Mouse (Mus musculus): Measurements from ENCODE around the gene Pigq.

Gene Pigq

DNA sequence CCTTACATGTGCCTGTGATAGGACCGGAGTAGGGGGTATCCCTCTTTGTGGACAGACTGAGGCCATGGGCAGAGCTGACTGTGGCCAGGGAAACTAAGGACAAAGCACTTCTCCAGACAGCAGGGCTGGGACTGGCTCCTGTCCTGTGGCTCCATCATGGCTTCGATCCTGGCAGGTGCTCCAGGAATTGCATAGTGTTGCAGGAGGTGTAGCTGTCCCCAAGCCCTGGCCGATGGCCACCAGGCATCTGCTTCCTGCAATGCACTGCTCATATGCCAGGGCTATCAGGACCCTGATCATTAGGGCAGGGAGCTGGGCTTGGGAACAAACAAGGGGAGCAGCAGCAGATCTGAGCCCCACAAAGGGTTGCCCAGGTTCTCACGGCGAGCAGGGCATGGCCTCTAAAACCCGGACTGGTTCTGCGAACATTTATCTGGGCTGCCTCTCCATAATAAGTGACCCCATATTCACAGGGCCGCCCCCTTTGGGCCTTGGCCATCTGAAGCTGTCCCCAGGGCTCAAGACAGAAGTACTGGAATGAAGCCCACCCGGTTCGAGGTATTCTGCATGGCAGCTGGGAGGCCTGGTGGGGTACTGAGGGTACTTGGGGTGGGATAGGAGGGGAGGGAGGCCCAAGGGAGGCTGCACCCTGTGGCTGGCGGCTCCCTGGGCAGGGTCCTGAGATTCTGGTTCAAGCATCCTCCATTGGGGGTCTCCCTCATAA, 14.2 kb upstream of the Pigq start:
- in situ Hi-C loops (cut with MboI, MseI): no loop called here

DNA sequence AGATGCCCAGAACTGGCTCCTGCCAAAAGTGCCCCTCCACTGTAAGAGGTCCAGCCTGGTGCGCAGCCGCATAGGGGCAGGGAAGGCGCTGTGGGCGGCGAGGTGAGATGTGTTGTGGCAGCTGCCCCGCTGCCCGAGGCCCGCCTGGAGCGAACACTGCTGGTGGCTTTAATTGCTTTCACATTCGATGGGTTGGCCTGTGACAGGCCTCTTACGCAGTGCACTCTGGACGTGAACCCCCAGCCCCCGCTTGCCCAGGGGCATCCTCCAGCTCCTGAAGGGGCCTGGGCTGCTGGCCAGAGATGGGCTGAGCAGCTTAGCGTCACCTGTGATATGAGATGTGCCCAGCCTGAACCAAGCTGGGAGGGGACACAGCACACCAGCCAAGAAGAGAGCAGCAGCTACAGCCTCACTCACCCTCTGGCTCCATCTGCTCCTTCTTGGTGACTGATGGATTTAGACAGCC, 12.9 kb upstream of the Pigq start:
- in situ Hi-C loops (cut with MboI, MseI): no loop called here

DNA sequence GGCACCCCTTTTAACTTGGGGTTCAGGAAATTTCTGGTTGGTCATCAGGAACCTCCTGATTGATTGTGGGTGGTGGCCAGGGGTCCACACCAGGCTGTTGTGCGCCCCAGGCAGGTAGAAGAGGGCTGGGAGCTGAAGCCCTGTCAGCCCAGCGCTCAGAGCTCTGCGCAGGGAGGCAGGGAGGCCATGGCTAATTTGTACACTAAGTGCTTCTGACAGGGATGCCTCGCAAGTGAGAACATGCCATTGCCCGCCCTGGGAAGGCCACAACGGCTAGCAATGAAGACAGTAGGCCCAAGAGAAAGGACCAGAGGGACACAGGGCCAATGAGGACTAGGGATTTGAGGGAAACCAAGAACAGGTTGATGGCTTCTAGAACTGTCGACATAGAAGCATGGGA, 11.9 kb upstream of the Pigq start:
- in situ Hi-C loops (cut with MboI, MseI): no loop called here

DNA sequence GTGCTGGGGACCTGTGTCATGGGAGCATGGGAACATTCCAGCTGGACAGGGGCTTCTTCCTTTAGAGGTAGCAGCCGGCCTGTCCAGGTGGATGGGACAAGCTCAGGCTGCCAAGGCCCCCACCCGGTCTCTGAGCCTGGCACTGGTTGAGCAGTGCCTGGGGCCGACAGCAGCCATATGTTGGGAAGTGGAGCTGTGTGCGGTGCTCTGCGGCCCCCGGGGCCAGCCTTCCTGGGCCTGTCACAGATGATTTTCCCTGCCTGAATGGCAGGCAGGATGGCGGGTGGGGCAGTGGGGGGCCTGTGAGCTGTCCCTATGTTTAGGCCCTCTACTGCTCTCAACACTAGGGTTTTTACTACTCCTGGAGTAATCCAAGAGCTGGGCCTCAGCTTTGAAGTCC, 11.5 kb upstream of the Pigq start:
- in situ Hi-C loops (cut with MboI, MseI): no loop called here

DNA sequence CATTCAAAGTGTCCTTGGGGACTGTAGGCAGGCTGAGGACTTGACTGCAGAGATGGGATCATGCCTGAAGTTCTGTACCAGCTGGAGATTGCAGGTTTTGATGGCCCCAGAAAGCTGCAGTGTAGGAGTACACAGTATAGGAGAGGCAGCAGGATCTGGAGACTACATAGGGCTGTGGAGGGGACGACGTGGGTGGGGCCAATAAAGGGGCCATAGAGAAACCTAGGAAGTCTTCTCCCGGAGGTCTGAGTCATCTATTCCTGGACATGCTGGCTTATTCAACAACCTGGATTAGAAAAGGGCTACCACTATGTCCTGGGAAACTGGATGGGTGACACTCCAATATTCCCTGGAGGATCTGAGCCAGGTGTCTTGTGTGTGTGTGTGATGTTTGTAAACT, 11.0 kb upstream of the Pigq start:
- in situ Hi-C loops (cut with MboI, MseI): no loop called here

DNA sequence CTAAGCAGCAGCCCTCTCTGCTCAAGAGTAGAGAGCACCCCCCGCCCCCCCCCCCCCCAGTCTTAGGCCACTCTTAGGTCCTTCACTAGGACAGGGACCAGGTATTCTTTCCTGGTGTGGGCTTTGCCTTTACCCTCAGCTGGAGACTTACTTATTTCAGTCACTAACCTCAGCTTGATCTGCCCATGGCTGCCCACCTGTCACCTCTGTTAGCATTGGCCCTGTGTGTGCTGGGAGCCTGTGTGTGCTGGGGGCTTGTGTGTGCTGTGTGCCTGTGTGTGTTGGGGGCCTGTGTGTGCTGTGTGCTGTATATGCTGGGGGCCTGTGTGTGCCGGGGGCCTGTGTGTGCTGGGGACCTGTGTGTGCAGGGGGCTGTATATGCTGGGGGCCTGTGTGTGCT, 9.9 kb upstream of the Pigq start:
- in situ Hi-C loops (cut with MboI, MseI): no loop called here

DNA sequence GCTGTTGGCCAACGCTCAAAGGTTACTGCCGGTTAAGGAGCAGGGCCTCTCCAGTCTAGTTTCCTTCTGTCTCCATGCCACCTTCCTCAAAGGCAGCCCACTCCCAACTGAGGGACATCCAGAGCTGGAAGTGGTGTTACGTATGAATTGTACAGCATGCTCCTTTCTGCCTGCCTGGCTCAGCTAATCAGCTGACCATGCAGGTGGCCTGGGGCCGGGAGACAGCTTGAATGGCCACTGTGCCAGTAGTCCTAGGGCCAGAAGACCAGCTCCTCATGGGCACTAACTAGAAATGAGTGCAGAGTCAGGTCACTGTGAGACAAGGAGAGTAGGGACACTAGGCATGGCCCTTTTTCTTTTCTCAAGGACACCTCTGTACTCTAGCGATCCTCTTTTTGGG, 8.4 kb upstream of the Pigq start:
- in situ Hi-C loops (cut with MboI, MseI): no loop called here

DNA sequence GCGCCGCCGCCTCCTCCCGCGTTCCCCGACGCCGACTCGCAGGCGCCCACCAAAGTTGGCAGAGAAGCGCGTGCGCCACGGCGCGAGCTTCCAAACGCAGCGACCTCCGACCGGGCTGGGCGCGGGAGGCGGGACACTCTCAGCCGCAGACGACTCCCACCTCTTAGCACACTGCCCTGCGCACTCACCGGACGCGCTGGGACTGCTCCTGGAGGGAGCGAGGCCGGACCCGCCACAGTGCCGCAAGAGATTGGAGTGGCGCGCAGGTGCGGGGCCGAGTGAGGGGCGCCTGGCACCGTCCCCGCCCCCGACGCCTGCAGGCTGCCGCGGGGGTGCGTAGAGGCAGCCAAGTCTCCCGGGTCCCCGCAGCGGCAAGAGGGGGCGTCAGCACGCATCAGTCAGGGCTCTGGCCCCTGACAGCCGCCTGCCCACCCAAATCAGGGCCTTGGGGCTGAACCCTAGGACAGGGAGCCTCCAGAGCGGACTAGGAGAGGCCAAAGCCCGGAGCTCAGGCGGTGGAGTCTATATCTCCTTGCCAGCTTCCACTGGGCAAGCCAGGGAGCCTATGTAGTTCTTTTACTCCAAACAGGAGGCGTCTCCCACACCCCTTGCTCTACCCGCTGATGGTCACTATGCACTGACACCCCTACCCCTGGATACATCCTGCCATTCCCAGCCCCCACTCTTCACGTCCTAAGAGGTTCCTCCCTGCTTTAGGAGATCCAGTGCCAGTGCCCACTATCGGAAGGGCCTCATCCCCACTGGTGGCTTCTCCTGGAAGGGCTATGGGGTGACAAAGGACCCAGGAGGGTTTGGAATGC, 7.3 kb upstream of the Pigq start, which contains the start of gene A930017K11Rik:
Gene A930017K11Rik, minus strand, starts transcription at position 763 of the 821 bp plus-strand sequence.
- in situ Hi-C loops (cut with MboI, MseI): no loop called here

DNA sequence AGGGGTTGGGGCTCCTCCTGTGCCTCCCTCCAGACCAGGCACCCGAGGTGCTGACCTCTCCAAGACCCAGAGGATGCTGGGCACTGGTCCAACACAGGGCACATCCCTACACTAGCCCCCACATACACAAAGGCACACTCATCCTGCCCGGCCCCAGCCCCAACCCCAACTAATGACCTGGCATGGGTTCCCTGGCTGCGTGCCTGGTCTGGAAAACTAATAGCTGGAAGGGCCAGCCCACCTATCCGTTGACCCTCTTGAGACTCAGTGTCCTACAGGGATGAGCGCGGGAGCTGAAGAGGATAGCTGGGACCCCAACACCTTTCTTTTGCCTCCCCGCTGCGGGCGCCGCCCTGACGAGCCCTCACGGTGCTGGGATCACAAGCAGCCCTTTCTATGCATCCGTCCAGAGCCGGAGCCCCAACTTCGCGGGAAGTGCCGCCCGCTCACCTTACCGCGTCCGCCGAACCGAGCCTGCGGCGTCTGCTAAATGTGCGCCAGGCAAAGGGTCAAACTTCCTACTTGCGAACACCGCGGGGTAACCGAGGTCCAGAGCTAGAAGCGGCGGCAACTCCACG, 6.6 kb upstream of the Pigq start:
- in situ Hi-C loops (cut with MboI, MseI): no loop called here

DNA sequence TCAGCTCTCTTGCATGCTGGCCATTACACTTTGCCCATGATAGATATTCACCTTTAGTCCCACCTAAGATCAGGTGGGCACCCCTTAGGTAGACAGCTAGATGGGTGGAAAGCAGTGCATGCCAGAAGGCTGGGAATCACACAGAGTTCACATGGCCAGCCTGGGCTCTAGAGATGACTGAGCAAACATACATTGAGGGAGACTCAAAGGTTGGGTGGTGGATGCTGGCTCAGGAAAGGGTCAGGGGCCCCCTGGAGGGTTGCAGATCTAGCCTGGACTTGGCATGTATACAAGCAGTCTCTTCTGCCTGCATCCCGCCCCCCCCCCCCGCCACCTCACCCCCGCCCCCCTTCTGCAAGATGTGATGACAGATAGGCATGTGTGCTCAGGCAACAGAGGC, 6.0 kb upstream of the Pigq start:
- in situ Hi-C loops (cut with MboI, MseI): no loop called here

DNA sequence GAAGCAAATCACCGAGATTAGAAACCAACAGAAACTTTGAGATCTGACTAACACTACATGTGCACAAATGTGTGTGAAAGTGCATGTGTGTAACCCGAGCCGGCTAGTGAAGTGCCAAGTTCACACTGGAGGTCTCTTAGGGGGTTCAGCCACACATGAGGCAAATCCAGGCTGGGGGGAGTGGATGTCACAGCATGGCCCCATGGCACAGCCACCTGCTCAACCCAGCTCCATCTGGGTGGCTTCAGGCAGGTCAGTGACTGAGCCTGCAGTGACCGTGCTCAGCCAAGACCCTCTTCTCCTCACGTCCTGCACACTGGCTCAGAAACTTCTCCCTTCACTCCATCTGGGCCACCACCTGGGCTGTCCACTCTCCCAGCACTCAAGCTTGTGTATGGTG, 5.2 kb upstream of the Pigq start:
- in situ Hi-C loops (cut with MboI, MseI): no loop called here

DNA sequence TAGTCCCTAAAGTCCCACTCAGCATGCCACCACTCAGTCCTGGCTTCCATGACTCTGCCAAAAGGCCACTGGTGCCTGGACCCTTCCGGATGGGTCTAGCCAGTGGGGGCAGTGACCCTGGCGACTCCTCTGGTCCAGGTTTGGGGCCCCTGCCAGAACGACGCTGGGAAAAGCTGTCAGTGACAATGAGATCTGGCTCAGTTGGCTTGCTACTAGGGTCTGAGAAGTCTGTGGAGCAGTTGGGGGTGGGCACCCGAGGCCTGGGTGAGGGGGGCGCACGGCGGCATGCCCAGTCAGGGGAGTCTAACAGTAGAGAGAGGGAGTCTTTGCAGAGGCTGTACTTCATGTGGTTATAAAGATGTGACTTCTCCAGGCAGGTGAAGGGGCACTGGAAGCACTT, 3.3 kb upstream of the Pigq start:
- in situ Hi-C loops (cut with MboI, MseI): no loop called here

DNA sequence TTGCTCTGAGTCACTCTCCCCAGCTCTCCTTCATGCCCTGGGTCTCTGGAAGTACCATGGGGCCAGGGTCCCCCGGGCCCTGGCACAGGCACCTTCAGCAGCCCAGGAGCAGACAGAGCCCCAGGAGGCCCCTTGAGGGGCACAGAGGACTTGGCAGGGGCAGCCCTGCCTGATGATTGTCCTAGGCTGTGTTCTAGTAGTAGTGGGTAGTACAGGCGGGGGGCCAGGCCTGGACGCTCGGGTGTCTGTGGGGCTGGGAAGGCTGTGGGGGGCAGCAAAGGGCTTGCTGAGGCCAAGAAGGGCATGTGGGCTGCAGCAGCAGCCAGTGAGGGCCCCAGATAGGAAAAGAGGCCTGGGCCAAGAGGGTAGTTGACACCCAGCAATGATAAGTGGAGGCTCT, 2.8 kb upstream of the Pigq start:
- in situ Hi-C loops (cut with MboI, MseI): no loop called here

DNA sequence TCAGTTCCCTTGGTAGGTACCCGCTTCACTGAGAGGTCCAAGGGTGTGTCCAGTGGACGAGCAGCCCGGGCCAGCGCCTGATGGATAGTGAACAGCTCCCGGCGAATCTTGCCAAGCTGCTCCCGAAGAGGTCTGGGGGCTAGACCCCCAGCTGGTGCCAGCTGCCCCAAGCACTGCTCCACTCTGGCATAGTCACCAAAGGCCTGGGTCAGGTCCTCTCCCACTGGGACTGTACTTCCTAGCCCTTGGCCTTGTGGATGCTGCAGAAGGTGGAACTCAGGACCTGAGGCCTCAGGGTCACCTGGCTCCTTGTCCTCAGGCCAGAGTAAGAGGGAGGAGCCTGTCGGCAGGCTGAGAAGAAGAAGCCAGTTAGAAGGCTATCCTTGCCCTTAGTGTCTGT, 2.2 kb upstream of the Pigq start:
- in situ Hi-C loops (cut with MboI, MseI): no loop called here

DNA sequence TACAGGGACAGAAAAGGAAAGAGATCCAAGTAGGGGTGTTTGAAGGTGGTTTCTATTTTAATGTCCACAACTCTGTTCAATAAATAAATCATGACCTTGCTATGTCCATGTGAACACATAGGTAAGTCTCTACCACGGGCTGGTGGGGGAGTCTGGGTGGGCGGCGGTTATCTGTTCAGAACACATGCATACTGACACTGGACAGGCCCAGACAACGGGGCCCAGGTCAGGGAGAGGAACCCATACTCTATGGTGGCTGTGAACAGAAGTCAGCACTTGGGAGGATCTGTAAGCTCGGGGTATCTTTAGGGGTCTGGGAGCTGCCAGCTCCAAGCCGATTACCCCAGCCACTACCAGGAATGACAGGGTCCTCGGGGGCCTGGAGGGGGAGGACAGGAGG, 1.6 kb upstream of the Pigq start:
- in situ Hi-C loops (cut with MboI, MseI): no loop called here

DNA sequence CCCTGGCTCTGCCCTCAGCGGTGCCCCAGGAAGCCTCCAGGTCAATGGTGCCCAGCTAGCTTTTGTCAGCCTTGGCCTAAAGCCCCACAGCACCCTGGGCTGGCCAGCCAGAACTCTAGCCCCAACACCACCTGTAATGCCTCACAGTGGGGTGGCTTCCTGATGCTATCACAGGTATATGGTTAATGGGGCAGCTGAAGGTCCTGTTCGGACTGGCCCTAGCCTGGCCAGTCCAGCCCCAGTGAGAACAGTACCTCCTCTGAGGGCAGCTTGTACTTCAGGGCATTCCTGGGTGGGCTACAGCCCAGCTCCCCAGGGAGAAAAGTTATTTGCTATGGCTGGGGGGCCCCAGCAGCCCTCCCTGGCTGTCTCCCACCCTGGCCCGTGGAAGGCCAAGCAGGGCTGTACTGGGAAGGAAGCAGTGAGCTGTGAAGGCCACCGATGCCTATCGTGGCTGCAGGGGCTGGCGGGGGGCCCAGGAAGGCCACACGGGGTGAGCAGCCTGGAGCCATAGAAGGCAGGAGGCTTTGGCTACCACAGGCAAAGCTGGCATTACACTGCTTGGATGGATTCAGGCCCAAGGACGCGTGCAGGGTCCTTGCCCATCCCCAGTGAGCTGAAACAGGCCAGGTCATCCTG, 900 bp upstream of the Pigq start:
- in situ Hi-C loops (cut with MboI, MseI): no loop called here

DNA sequence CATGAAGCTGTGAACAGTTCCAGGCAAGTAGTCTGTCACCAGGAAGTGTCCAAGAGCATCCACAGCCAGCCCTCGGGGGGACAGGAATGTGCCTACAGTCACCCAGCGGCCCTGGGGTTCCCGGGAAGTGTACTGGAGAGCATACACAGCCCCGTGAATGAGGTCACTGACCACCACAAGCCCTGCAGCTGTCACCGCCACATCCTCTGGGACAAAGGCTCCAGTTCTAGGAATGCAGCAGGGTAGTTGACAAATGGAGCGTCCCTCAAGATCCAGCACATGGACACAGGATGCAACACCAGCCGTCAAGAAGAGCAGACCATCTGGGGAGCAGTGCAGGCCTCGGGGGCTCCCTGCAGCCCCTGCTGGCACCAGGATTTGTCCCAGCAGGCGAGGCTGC, 967 bp downstream of the Pigq start:
- in situ Hi-C loops (cut with MboI, MseI): no loop called here

DNA sequence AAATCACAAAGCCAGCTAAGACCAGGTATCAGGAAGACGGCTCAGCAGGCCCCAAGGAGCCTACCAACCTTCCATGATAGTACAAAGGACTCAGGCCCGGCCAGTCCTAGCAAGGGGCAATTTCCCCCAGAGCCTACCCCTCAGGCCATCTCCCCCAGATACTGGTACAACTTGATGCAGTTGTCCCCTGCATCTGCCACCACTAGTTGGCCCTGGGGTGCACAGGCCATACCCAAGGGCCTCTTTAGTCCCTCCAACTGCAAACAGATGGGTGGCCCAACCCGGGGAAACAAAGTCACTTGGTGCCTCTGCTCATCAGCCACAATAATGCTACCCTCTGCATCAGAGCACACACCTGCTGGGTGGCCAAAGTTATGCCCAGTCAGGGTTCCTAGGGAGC, 1.5 kb downstream of the Pigq start:
- in situ Hi-C loops (cut with MboI, MseI): no loop called here

DNA sequence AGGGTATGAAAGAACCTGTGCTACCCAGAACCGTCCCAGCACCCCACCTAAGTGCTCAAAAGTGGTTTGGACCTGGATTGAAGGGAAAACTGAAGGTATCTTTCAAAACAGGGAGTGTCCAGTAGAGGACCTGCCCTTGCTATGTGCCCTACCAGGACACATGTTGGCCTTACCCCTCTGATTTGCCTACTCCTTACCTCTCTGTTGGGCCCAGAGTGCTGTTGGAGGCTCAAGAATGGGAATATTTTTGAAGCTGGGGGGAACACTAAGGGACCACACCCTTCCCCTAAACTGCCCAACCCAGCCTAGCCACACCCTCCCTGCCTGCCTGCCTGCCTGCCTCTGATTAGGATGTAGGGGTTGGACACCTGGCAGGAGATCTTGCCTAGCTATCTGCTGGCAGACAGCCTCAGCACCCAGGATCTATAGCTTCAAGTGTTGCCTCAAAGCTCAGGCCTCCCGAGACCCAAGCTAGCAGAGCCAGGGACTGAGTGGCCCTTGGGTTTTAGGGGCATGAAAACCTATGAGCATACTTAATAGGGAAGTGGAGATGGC, 2.1 kb downstream of the Pigq start:
- in situ Hi-C loops (cut with MboI, MseI): no loop called here

DNA sequence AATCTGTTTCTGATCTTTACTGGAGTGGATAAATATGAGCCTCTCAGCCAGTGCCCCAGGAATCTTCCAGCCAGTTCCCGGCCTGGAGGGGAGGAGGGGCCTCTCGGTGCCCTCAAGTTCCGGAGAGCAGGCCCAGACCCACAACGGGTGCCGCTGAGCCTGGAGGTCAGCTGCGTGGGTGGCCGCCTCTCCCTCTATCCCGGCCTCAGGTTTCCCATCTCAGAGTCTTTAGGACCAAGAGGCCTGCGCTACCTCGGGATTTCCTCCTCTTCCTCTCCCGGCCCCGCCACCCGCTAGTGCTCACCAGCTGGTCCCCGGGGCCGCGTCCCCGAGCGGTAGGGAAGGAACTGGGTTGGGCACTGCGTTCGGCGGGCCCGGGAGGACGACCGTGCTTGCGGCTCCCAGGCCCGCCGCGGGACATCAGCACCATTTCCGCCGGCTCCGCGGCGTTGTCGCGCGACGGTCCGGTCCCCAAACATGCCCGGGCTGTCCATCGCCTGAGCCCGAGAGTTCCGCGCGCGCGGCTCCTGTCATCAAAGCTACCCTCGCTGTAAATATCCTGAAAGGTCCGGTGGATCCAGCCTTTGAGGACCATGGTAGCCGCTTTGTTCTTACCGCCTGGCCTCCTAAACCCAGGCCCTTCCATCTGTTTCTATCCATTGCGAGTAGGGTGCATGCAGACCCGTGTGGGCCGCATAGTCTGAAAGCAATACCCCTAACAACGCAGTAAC, 3.1 kb downstream of the Pigq start:
- in situ Hi-C loops (cut with MboI, MseI): no loop called here

DNA sequence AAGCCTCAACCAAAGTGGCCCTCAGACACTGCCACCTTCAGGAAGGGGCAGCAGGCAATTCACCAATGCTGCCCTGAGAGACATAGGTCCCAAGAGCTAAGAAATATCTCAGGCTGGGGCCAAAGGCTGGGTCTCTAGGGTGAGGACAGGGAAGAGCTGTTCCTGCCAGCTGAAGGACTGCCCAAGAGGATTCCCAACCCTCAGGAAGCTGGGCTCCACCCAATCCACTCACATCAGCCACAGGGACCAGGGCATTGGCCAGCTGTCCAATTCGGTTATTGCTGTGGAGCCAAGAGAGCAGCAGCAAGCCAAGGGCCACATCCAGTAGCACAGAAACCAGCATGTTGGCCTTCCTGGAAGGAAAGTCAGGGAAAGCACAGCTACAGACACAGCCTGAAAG, 10.2 kb downstream of the Pigq start:
- in situ Hi-C loops (cut with MboI, MseI): no loop called here
